Mouse (Mus musculus) forelimb bud, embryonic 11.5 days (tissue): ENCODE measurements at regions not wholly inside any gene's neighbourhood (a gene's known extent, or its start where the extent isn't known, plus 50 kb on each side); places are given as distances from the start of the nearest gene placed in this dataset.

Source experiments
- DNase-seq: peaks from one replicate; pipeline ENCODE4 v3.0.0-alpha.2; 2012; ENCODE audit warnings: low read depth, low spot score

DNA sequence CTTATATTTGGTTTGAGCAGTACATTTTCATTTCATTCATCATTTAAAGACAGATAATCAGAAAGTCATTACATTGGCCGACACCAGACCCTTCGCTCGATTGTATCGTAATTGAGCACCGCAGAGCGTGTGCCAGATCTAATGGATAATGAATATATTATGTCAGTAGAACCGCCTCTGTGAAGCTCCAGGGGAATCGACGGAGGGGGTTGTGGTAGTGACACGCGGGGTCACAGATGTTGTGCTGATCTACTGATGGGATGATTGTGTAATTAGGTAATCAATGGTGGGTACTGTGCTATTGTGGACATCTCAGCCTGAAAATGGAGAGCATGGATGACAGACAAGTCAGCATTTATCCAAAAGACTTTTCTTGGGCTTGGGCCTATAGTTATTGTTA is 414.3 kb upstream of the Tenm2 start:
- DNase-seq: no peak

DNA sequence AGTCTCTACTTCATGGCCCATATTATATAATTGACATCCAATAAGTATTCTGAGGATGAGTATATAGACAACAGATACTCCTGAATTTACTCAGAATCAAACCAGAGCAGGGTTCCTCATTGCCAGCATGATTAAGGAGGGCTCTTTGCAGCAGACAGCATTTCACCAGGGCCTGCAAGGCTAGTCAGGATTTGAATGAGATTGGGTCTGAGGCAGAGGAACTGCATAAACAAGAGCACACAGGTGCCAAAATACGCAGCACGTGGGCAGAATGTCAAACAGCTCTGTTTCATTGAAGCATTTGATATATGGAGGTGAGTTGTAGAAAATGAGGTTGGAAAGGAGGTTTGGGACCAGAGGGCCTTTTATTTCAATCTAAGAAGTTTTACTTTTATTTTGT is 387.5 kb upstream of the Tenm2 start:
- no peak for DNase-seq

DNA sequence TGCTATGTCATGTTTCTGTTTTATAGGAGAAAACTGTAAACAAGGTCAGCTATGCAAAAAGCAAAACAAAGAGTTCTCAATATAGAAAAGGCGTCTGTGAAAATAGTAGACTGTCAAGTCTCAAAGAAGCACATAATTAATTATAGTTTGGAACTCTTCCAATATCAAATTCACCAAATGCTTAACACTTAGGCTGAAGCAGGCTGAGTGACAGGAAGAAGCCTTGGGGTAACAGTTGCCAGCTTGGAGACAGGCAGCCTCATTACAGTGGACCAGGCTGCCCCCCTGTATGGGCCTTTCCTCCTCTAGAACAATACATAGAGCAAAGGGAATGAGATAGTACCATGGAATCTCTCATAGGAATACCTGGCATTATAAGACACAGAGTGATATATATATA is 364.8 kb upstream of the Tenm2 start:
- DNase-seq: no peak

DNA sequence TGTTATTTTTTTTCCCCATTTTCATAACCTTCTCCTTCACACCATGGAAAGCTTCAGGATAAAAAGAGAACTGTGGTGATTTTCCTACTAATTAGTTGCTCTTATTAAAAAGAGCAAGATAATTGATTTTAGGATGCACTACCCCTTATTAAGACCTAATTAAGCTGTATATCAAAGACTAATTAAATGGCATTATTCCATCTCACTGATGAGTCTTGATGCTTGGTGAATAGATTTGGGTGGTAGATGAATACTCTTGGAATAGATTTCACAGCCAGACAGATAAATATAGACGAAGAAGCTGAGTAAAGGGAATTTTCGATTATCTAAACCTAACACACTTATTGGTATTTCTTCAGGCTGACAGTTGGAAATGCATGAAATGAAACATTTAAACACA is 346.5 kb upstream of the Tenm2 start:
- no peak for DNase-seq

DNA sequence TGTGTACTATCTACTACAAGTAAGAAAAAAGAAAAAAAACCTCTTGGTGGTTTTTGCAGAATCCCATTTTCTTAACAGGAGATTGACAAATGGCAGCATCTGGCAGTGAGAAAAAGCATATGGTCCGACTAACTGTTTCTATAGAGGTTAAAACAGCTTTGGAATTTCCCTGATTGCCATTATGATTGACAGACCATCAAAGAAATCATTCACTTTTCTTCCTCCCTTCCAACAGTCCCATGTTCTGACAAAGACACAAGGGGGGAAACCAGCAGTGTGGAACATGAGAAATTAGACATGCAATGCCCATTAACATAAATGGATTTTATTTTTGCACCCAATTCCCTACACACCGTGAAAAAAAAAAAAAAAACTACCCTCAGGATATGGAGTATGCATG is 297.9 kb upstream of the Tenm2 start:
- DNase-seq: no peak

DNA sequence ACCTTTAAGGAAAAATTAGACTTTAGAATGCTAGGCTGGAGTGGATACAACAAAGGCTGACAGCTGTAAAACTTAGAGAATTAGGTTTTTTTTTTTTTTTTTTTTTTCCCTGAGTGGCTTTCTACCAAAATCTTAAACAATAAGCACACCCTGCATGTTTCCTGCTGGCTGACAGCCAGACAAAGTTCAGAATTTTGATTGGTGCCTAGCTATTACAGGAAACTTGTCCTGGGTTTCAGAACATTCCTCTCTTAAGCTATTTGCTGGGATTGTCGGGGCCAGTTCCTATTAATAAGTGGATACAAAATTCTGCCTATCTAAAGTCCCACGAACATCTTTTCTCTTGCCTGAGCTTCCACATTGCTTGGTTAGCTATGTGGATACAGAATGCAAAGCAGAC is 296.7 kb upstream of the Tenm2 start:
- peak; percentile 6 for DNase-seq

DNA sequence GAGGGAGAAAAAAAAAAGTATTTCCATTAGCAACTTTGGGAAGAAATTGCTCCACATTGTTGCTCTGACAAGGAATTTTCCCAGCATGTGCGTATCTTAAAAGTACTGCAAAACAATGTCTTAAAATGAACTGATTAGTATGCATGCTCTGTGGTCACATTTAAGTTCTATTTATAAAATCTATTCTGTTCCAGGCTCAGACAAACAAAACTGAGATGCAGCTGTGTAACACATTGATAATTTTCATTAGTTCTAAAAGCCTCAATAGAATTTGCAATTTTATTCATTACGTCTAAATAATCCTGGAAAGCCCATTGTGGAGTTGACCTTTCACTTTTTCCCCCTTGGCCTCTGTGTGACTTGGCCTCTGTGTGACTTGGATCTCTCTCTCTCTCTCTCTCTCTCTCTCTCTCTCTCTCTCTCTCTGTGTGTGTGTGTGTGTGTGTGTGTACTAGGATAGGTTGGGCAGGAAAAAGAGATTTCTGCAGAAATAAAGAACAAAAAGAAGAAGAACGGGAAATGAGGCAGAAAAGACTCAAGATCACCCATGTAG is 262.8 kb upstream of the Tenm2 start:
- DNase-seq: no peak

DNA sequence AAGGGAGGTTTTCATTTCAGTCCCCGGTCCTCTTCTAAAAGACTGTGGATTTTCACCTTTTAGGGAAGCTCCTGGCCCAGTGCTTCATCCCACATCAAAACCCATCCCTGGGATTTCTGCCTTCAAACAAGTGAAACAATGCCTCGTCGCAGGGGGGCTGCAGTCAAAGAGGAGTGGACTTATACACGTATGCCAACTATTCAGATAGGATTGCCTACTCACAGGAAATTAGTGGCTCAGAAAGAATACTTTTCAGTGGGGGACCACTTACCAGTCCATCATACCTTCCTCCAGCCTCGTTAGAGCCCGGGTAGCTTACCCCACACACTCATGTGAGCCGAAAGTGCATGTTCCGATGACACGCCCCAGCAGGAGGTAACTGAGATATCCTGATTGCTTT is 262.1 kb upstream of the Tenm2 start:
- no peak for DNase-seq

DNA sequence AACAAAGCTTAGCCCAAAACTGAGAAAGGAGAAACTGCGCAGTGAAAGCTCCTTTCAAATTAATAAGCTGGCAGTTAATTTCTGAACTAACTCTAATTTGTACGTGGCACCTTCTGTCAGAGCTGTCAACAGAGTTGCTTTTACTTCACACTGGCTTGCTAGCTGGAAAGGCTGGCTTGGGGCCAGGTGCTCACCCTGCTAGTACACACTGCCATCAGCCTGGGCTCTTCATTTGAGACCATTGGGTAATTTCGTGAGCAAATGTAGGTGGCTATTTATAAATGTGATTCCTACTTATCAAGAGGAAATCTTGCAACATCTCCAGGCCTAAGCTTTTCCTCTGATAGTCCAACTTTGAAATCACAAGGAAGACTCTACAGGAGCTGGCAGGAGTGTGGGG is 244.5 kb upstream of the Tenm2 start:
- DNase-seq: no peak

DNA sequence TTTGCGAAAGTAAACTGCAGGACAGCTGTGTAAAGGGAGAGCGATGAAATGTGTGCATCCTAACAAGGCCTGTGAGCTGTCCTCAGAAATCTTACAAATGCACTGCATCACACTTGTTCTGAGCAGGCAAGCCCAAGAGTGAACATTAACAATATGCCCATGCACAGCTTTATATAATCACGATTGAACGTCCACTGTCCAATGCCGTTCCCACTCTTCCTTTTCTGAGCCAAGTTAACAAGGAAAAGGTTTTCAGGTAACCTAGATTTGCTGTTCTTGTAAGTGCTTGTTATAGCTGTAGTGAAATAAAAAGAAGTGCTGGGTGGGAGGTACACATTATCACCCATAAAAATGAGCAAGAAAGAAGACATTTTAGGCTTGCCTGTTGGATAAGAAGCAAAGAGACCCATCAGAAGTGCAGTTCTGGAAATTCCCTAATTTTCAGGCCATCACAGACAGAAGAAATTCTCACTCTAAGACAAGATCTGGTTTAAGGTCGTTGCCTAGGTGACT is 243.3 kb upstream of the Tenm2 start:
- DNase-seq: no peak

DNA sequence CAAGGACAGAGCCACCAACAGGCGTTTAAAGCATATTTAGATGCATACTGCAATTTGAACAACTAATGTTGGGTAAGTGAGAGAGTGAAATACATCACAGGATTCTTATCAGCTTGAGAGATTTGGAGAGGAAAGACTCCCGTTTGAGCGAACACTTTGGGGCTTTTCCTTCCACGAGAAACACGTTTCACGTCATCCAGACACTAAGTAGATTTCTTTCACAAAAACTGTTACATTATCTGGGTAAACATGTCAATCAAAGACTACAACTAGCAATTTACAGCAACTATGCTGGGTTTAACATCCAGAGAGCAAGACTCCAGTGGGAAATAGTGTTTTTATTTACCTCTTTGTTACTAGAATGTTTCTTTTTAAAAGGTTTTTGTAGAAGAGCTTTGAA is 238.3 kb upstream of the Tenm2 start:
- DNase-seq: no peak

DNA sequence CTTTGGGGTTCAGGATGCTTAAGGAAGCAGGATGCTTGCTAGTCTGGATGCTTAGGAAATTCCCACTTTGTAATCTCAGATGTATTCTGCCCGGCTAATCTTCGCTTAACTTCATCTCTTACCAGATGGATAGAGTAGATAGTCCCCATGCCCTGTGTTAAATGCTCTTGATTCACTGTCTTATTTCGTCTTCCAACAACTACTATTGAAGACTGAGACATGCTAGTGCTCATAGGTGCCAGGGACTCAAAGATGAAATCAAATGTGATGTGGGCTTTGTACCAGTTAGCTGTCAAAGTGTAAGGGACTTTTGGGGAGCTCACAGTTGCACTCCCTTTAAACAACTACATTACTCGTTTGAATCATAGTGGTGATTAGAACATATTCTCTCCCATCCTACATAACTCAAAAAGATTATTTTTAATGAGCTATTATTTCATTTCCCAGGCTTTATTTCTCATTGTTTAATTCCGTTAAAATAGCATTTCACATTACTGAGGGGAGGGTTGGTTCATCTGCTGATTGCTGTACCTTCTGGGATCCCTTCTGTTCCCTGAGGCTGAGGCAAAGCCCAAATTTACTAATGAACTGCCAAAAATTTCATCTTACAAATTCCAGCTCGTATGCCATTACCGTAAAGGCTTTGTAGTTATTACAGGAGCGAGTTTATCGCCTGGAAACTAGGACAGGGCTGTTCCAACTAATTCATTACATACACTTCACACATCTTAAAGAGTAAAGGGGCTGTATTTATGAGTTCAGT is 228.1 kb upstream of the Tenm2 start:
- DNase-seq: no peak

DNA sequence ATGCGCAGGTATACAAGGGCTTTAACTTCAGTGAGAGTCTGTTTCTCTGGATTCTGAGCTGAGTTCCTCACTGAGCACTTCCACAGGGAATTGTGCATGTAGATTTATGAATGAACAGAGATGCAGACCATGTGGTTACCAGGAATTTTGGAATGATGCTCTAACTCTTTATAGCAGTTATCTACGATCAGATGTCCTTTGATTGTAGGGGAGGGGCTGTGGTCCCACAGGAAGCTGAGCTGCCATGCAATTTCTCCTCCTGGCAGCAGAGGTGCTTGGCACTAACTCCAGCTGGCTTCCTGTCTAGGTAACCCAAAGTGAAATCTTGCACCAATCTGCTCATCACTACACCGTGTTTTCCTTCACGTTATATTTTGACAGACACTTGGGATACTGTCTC is 226.6 kb upstream of the Tenm2 start:
- no peak for DNase-seq

DNA sequence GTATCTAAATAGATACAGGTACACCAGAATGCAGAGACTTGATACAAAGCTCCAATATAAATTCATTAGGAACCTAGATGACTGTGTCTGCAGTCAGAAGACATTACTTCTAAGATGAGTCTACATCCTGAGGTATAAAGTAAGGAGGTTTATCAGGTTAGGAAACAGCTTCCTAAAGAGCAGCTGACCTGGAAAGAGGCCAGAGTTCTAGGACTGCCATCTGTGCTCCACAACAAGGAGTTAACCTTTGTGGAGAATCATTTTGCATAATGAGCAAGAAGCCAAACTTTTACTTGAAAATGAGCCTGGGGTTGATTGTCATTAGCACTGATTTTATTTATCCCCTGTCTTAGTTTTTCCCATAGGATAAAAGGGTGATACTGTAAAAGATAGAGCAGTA is 211.6 kb upstream of the Tenm2 start:
- no peak for DNase-seq

DNA sequence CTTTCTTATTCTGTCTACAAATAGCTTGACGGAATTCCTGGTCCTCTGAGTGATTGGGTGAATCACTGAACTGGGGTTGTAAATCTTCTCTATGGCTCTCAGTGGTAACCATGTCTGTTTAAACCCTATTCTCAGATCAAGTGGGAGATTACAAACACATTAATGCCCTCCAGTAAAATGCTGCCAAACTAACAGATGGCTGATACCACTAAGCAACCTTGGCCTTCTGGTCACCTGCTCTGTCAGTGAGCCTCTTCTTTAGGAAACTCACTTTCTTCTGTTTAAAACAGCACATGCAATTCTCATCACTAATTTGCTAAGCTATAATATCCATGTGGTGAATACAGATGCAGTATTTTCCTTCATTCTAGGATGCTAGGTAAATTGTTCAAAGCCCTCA is 210.9 kb upstream of the Tenm2 start:
- no peak for DNase-seq

DNA sequence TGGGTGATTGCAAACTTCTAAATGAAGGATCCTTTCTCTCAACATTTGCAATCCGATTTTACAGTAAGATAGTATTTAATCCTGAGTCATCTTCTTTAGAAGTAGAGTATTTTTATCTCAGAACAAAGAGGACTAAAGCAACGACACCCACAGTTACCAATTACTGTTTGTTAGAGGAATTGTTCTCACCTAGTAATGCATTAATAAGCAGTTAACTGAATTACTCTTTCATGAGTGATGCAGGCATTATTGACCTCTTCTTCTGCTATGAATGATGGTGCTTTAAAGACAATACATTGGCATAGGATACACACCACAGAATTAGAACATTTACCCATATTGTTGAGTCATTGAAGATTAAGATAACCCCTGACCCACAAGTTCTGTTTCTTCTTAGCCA is 207.0 kb upstream of the Tenm2 start:
- no peak for DNase-seq

DNA sequence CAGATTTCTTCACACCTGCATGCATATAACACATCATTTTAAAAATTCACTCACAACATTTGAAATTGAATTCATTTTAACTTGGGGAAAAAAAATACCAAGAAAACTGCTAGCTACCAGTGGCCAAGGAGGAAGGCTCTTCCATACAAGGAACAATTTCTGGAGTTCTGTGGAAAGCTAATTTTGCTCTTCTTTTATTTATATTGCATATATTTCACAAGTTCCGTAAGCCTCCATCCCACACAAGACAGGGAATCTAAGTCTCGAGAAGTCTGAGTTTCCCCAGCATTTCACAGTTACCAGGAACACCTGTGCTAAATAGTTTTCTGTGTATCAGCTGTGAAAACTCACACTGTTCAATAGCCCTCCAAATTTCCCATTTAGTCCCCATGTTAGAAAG is 198.8 kb upstream of the Tenm2 start:
- no peak for DNase-seq

DNA sequence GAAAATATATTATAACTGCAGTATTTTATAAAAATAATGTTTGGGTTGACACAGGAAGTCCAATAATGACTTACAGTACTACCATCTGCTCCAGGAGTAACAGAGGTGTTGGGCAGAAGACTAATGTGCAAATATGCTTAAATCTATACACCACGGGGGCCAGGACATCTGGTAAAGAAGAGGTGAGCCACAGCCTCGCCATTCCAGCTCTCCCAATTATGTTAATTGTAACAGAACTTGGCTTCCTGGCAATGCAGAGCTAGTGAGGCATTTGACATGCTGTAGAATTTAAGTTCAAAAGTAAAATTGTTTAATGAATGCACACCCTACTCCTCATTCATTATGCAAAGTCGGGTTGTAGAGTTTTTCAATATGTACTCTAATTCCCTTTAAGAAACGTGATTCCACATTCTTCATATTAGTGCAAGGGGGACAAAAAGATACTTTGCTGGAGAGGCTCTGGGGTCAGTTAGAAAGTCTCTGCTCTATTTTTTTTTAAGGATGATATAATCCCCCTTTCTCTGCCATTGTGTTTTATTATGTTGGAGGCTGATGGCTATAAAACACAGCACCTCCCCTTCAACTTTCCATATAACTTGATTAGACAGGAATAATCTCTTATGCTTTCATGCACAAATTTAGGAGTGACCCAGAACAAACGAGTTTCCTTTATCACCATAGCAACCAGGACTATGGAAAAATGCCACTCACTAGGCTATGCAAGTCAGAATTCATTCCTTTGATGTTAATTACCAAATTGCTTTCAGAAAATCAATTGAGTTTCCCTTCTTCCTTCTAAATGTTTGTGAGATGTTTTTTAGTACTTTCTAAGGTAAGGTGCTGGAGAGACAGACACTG is 188.8 kb upstream of the Tenm2 start:
- DNase-seq: no peak

DNA sequence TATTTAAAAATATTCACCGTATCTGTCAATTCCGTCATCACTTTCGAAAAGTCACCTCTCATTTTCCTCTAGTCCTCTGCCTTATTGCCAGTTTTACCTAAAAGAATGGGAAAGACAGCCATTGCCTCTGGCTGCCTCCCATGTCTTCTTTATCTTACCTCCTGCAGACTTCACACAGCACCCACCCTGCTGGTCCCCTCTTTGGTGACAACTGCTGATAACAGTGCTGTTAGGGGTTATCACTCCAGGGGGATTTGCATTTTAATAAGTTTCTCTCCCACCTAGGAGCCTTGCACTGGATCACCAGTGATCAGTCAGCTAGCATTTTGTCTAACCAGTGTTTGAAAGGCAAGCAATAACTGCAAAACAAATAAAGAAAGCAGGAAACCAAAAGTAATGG is 177.1 kb upstream of the Tenm2 start:
- no peak for DNase-seq

DNA sequence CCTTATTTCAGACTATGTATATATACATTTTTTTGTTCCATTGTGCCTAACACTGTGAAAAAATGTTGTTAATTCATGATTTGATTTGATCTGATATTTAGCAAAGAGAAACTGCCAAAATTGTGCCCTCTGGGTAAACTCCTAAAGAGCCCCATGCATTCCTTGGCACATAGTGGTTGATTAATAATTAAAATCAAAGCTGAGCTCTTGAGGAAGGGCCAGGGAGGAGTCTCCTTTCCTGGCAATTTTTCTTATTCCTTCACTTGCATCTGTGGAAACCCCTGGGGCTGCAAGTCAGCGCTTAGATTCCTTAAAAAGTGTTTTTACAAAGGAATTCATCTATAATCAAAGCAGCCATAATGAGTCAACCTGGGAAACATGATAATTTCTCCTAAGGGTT is 132.2 kb upstream of the Tenm2 start:
- no peak for DNase-seq

DNA sequence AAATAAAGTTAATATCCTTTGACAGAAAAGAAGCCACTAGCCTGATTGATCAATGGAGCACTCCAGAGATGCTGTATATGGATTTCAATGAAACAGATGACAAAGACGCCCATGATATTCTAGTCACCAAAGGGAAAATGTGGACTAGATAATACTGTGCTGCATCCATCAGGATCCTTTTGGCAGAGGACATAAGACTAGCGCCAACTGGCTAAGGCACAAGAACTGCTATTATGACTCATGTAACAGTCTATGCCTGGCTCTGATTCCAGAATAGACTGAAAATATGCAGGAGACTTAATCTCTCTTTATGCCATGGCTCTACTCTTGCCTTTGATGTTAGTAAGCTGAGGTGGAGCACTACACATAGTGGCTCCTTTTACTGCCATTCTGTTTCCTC is 128.7 kb upstream of the Tenm2 start:
- no peak for DNase-seq

DNA sequence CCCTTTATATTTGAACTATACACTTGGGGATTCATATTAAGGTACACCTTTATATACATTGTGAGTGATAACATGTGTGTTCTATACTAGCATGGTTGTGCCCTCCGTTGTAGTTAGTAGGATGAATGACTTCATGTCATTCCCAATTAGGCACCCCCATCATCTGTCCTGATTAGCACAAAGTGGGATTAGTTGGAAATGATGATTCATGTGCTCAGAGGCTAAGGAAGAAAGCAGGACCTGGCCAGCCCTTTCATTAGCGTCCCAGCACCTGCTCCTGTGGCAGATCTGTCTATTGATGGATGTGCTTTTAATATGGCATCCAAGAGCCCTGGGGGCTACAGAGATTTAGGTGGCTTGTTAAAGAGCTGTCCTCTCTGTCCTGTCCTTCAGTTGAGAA is 119.3 kb upstream of the Tenm2 start:
- no peak for DNase-seq

DNA sequence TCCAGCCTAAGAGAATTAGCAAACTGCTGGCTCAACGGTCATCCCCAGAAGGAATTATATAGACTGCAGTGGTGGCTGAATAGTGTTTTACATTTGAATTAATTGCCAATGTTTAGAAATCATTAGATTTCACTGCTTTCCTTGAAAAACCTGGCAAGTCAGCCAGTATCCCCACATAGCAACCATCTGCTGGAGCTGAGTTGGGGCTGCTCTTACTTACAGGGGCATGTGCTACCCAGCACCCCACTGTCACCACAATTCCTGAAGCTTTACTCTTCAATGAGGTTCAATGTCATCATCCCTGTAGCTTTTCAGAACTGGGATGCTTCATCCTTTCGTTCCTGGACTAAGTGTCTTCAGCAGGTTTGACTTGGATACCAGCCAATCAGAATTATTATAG is 73.9 kb upstream of the Tenm2 start:
- DNase-seq: no peak
